Mouse (Mus musculus) adrenal gland, postnatal 4 days (tissue): Measurements from ENCODE around the gene Cyp2c29. TPM values are rescaled to one million over a fixed set of nuclear protein-coding genes. Genes with fewer than 3 reads are reported as not detected.
"Not testable (repeated sequence)": the region's sequence is repeated elsewhere in the genome, so short reads cannot be mapped to it uniquely, and the experiment has no call there.

Source experiments
- DNase-seq, 2 experiments: peaks; one replicate each; pipeline ENCODE4 v3.0.0; 2021 to 2022; ENCODE audit warnings: low spot score in 2 of 2, mixed read lengths in 2 of 2
- long read RNA-seq, 2 experiments: library from polyadenylated mRNA; stranded (forward); transcript quantifications; one replicate each; pipeline ENCODE4 v2.0.0; 2021
- total RNA-seq, 2 experiments: library from RNA; stranded (reverse); gene quantifications; 2 replicates each; pipeline ENCODE4 v1.2.3; 2021

The Cyp2c29 gene
- total RNA-seq, result under 1 TPM in 1 of 2 experiments, not detected in 1; 0.17 TPM
- long read RNA-seq, experiment 1, result 0 reads
- long read RNA-seq, experiment 2, result 0 reads

- DNase-seq, result not testable (repeated sequence)
Observed at GRCm38 (mm10) chr19:39269105-39269504, at the start of gene Cyp2c29. Gene Cyp2c29 (plus strand): TSS chr19:39269405.

GRCm38 (mm10) chr19:39267036-39267435, 2.2 kb upstream of the Cyp2c29 start:
- not testable (repeated sequence) for DNase-seq

GRCm38 (mm10) chr19:39282801-39283200, 13.6 kb downstream of the Cyp2c29 start:
- no peak for DNase-seq

GRCm38 (mm10) chr19:39285637-39286036, 16.4 kb downstream of the Cyp2c29 start:
- DNase-seq, result no peak

- no peak for DNase-seq
Observed at GRCm38 (mm10) chr19:39286825-39287224, 17.6 kb downstream of the Cyp2c29 start.

- no peak for DNase-seq
Observed at GRCm38 (mm10) chr19:39288978-39289377, 19.8 kb downstream of the Cyp2c29 start.

Other genes starting within 250 kb of the Cyp2c29 start
- gene Cyp2c65, start 208.4 kb upstream of the Cyp2c29 start, total RNA-seq, result not detected
- gene Cyp2c66, start 155.5 kb upstream of the Cyp2c29 start, total RNA-seq, result not detected
- not detected for gene Cyp2c38, start 193.7 kb downstream of the Cyp2c29 start, total RNA-seq
- gene Cyp2c39, start 241.5 kb downstream of the Cyp2c29 start, total RNA-seq, result not detected